Mouse (Mus musculus) kidney, adult 2 months (tissue): ENCODE data around the gene Upf3b.
"Not testable (repeated sequence)": the region's sequence is repeated elsewhere in the genome, so short reads cannot be mapped to it uniquely, and the experiment has no call there.

Experiments
- CTCF ChIP-seq: fragments of 200-500 bp; conservative IDR thresholded peaks from 2 replicates; pipeline ENCODE4 v1.5.1; 2011; ENCODE audit warnings: low read depth, mild to moderate bottlenecking, control low read depth, low read length, moderate library complexity, mixed read lengths; ENCODE audit not compliant: insufficient read depth, insufficient read length
- POLR2A ChIP-seq: fragments of 200-500 bp; IDR thresholded peaks from one replicate; pipeline ENCODE4 v1.6.1; 2011; ENCODE audit warnings: low read depth, low read length, control low read depth

DNA sequence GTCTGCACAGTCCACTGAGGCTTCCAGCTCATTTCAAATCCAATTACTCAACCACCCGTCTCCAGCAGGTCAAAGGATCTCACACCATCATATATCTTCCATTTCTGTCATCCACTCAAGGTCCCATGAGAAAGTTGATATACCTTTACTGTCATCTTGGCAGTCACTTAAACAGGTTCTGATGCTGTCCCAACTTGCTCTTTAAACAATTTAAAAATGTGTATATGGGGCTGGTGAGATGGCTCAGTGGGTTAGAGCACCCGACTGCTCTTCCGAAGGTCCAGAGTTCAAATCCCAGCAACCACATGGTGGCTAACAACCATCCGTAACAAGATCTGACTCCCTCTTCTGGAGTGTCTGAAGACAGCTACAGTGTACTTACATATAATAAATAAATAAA lies 29.8 kb downstream of the Upf3b start:
- not testable (repeated sequence) for TF ChIP-seq CTCF, POLR2A
